Mouse (Mus musculus) CD8-positive naive resting alpha-beta T cell, adult 2 months (primary cell): ENCODE measurements around the gene Tdgf1.

ENCODE experiments used
- DNase-seq, 2 experiments: peaks; one replicate each; pipeline ENCODE4 v3.0.0; 2022; ENCODE audit warnings: low read depth in 2 of 2, low spot score in 2 of 2

Tdgf1 gene

DNA sequence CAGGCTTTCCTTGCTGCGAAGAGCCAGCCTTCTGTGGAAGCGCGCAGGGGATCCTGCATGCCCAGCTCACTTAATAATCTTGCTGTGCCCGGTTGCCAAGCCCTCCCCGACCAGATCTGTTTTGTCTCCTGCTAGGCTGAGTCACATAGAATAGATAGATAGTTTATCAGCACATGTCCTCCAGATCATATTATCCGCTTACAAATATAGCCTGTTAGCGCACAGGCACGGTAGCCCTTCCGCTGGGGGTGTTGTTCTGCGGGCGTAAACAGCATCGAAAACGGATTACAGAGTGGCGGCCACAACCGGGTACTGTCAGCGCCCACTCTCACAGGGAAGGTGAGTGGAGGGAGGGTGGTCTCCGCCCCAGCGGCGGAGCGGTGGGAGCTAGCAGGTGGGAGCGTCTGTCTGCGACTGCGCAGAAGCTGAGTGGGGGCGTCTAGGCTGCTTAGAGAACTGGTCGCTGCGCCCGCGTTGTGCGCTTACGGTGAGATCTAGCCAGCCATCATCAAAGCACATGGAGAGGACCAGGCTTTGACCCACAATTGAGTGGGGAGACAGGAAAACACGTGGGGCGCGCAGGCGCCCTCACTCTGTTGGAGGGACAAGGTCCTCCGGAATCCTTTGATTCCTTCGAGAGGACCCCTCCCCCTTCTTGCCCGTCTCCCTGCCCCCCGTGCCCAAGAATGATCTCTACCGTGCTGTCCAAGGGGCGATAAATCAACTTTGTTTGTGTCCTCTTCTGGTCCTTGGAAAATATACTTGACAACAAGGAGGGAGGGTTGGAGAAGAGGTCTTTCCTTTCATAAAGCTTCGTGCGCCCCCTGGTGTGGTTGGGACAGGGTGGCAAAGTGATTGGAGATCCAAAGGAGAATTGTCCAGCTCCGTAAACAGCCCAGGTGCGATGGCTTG lies 7.8 kb upstream of the Tdgf1 start:
- DNase-seq, result peak; percentile 63 to 76

DNA sequence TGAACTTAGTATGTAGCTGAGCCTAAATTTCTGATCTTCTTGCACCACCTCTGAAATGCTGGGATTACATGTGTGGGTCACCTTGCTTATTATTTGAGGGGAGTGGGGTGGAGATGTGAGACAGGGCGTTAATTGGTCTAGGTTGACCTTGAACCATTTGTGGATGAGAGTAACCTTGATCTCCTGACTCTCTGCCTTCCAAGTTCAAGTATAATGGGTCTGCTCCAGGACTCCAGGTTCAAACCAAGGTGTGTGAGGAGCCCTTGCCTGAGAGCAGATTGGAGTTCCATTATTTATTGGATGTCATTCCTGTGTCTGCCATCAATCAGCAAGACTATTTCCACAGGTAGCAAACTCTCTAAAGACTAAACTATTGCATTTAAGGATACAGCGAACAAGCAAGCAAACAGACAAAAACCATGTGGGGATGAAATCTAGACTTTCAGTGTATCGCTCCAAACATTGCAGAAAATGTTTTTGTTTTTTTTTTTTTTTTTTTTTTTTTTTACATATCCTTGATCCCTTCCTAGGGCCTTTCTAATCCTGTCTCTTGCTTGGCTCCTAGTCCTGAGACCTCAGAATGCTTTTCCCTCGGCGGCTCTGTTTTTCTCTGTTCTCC lies 7.1 kb upstream of the Tdgf1 start:
- DNase-seq, result no peak

DNA sequence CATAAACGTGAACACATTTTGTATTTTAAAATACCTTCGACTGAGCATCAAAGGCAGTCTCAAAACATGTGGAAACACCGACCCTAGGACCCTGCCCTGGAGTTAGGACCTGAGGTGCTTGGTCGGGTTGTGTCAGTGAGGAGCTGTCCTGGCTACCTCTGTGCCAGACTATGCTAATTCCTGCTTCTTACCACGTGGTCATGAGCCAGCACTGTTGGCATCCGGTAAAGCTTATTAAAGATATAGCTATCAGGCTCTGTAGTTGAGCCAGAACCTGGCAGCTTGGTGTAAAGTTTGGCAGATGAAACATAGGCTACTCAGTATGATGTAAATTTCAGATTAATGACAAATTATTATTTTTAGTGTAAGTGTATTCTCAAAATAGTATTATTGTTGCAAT lies 6.4 kb upstream of the Tdgf1 start:
- DNase-seq, result no peak

DNA sequence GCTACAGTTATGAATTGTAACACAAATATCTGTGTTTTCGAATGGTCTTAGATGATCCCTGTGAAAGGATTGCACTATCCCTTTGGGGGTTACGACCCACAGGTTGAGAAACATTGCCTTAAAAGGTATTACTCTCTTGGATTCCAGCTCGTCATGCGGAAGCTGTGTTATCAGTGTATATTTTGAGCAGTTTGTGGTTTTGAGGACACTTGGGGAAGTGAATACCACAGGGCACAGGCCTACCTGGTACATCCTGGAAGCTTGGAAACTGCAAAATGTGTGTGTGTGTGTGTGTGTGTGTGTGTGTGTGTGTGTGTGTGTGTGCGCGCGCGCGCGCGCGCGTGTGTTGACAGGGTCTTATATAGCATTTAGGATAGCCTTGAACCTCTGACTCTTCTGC lies 5.9 kb upstream of the Tdgf1 start:
- no peak for DNase-seq

DNA sequence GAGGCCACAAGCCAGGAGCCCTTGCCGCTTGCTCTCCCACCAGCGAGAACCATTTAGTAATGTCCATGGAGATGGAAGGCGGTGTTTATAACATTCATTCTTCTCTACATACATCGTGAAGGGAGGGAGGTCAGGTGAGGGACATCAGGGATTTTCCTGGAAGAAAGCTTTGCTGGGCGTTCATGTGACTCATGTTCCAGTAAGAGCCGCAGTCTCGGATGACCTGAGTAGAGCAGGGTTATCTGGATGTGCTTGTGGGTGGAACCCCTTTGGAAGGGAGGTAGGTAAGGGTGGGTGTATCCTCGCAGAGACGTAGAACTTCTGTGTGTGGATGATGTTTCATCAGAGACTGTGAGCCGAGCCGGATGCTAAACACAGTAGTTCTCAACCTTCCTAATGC lies 5.4 kb upstream of the Tdgf1 start, which contains the start of gene Lrrc2:
Gene Lrrc2, plus strand, starts transcription at position 149 of the 400 bp plus-strand sequence.
- DNase-seq, result no peak

DNA sequence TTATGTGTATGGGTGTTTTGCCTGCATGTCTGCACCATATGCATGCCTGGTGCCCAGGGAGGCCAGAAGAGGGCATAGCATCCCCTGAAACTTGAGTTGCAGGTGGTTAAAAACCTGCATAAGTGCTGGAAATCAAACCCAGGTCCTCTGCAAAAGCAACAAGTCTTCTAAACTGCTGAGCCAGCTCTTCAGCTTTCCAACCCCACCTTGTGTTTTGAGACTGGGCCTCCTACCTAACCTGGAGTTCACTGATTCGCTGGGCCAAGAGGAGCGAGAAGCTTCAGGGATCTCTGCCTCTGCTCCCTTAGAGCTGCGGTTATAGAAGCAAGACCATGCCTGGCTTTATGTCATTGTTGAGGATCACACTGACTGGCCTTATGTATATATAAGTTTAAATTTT lies 4.2 kb upstream of the Tdgf1 start:
- DNase-seq, result no peak

DNA sequence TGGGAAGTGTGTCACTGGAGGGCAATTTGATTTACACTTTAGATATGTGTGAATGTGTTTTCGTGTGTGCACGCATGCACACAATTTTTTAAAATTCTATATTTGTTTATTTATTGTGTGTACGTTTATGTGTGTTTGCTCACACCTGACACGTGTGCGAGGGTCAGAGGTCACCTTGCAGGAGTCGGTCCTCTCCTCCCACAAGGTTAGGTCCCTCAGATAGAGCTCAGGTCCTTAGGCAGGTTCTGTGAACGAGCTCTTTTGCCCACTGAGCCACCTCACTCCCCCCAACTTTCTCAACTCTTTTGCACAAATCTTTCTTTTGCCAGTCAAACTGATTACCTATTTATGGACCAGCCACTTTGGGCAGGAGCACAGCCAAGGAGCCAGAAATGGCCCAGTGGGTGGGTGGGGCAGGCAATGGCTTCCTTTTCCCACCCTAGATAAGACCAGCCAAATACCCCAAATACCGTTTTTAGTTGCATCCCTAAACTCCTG lies 2.9 kb upstream of the Tdgf1 start:
- no peak for DNase-seq

DNA sequence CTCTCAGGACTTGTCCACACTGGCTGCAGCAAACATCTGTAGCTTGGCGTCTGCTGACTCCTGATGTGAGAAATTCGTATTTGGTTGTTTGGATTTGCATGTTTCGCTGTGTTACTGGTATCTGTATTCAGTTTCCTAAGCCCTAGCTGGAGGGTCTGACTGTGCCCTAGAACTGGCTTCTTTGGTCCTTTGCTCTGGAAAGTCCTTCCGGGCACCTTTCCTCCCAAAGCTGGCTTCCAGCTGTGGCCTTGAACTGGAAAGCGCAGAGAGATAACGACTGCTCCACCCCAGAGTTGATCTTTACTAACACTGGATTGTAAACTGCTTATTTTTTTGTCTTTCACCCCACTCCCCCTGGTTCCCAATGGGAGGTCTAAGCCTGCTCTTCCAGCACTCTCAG lies 1.9 kb upstream of the Tdgf1 start:
- DNase-seq, result no peak

DNA sequence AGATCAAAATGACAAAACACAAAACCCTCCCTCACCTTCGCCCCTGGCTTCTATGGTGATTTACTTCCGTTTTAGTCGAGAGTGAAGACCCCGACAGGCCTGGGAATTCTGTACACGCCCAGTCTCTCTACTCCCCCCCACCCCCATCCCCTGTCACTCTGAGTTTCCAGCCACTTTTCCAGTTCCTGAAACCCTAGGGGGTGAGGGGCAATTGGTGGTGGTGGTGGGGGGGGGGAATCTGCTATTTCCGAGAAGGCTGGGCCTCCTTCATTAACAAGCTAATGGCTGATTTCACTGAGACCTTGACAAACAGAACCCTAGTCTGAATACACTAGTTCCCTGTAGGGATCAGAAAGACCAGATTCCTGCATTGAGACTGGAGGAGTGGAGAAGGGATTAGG lies 1.3 kb upstream of the Tdgf1 start:
- no peak for DNase-seq

DNA sequence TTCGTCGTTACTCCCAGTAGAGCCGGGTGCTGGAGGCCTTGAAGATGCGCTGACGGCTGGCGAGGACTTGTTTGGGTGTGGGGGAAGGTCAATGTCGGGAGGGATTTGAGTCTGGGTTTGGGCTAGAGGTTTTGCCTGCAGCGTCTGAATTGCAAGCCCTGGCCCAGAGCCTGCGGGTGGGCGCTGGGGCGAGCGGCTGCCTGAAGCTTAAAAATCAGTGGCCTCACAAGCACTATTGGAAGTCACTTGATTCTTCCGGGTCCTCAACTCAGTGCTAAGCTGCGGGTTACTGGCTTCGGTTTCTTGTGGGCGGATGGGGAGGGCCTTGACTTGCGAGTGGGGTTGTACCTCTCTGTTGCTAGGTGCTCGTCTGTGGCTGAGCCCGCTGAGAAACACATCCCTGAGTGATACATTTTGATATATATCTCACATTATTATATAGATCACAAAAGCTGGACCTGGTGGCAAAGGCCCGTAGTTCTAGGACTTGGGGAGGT lies 638 bp upstream of the Tdgf1 start:
- peak; percentile 73 to 77 for DNase-seq

DNA sequence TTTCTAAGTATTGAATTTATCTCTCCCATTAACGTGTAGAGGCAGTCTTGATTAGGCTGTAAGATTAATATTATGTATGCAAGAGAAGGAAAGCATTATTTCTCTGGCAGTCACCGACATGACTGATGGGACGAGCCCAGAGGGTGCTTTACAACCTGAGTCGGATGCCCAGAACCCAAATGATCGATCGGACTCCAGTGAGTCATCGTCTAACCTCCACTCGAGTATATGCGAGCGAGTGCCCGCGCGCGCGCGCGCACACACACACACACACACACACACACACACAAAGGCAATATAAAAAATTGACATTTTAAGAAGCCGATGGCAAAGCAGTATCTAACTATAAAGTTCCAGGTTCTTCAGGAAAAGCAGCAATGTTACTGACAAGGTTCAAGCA lies 615 bp downstream of the Tdgf1 start:
- no peak for DNase-seq

DNA sequence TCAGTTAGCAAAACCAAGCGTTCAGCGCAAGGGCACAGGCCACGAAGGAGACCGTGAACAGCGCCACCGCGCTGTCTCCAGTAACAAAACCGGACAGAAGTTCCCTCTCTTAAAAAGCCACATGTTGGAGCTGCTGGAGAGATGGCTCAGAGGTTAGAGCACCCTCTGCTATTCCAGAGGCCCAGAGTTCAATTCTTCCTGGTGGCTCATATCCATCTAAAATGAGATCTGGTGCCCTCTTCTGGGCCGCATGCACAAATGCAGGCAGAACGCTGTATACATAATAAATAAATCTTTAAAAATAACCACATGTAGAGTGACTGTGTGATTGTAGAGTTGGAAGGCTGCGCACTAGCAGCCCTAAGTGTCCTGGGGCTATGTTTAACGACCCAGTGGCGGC lies 1.7 kb downstream of the Tdgf1 start:
- peak in 1 of 2 experiments; percentile 33 for DNase-seq

DNA sequence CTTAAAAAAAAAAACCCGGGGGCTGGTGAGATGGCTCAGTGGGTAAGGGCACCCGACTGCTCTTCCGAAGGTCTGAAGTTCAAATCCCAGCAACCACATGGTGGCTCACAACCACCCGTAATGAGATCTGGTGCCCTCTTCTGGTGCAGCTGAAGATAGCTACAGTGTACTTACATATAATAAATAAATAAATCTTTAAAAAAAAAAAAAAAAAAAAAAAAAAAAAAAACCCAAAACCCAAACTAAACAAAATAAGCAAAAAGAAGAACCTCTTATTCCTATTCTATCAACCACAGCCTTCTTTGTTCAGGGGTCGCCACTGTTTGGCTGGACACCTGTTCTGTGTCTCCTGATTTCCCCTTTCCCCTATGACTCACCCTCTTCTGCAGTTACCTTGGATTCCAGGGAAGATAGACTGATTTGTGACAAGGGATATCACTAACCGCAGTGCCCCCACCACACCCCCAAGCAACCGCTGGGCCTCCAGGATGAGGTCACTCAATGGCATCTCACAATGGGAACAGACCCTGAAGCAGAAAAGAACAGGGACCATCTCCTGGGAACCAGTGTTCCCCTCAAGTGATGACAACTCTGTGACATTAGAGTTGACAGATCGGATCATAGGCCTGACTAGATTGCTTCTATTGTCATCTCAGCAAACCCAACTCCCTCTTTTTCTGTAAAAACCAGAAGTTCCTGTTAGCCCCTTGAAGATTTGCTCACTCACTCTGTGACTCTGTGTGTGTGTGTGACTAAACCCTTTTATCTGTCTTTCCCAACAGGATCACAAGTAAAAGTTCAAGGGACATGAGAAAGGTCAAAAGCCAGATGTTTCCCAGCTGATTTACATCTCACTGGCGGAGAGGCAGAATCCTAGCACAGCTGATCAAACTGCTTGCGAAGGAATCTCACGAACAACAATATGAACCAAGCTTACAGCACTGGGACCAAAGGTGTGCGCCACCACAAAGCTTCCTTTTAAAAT lies 8.2 kb downstream of the Tdgf1 start:
- DNase-seq, result no peak

DNA sequence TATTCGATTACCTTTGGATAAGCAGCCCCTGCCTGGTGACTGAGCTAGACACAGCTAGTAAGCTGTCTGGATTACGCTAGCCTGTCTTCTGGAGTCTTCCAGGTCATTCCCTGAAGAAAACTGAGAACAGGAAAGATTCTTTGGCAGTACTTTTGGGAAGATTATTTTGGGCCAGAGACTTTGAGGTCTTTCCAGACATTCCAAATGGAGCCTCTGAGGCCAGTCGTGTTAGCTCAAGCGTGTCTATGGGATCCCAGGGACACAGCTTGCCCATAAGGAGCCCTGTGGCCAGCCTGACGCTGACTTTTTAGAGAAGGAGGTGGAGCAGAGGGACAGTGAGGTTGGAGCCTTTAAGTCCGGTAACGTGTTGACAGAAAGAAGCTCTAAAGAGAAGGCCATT lies 10.0 kb downstream of the Tdgf1 start:
- no peak for DNase-seq

DNA sequence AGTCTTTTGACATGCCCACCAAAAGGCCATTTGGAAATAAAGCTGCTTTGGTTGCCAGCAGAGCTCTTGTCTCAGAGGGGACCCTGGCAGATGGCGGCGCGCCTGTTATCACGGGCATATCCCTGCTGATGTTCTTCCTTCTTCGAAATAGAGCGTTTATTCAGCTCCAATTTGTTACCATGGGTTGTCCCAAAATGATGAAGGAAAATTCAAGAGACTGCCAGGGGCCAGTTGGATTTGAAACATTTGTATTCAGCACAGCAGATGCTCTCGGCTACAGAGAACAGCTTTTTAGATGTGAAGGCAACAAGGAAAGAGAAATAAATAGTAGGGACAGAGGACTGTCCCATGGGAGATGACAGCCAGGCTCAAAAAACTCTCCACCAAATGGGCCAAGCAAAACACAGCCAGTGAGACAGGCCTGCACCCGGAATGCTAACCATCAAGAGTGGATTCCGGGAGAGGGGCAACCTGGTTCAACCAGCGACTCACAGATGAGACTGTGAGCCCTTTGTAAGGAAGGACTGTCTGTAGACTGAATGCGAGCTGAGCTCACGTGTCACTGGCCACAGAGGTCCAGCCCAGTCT lies 12.0 kb downstream of the Tdgf1 start:
- DNase-seq, result no peak

DNA sequence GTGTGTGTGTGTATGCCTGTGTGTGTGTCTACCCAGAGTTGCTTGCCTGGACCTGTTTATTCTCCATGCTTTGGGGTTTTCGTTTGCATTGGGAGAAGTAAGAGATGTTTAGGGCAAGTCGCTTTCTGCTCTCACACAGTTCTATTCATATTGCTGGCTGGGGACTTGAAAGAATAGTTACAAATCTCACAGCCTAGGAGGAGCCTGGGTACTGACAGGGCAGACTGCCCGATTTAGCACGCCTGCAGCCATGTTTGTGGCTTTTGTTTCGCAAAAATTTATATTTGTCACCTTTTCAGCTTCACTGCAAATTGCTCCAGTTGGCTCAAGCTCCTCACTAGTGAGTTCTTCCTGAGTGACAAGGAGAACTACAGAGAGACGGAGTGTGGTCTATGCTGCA lies 14.4 kb downstream of the Tdgf1 start:
- no peak for DNase-seq

DNA sequence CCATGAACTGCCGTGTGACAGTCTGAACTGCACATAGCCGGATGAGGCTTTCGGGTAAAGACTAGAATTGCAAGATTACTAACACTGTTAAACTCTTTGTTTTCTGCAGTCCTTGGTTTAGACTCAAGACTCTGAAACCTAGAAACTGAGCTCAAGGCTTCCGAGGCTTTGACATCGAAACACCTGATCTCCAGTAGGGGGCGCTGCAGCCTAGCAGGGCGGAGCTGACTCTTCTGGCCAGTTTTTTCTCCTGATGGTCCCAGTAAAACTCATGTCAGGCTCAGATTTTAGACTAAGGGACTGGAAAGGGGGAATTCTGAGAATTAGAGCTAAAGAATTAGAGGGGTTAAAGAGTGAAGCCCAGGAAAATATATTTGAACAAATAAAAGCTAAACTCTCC lies 23.2 kb downstream of the Tdgf1 start:
- peak; percentile 73 to 80 for DNase-seq

DNA sequence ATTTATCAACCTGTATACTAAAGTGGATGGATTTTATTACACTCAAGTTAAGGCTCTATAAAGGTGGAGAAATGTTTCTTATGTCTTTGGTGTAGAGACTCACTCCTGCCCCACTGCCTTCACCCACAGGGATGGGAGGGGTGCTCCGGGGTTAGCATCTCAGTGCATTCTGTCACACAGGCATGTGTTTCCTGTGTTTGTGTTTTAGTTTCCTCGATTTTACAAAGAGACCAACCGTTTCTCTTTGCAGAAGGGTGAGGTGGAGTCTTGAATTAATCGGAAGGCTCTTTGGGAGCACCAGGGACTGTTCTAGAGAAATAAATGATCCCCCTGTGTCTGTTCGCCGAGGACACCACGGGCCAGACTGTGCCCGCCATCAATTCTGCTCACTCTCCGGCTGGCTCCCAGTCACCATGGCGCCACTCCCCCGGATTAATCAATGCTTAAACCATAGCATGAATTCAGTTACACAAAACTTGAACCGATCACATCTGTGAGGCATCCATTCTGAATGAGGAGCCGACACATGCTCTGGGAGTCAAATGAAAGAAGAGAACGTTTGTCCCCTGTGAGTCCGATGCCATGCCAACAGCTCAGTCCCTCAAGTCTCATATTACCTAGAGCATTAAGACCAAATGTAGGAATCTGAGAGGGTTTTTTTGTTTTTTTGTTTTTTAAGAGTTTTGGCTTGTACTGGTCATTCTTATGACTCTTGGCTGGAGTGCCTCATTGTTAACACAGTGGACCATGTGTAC lies 25.1 kb downstream of the Tdgf1 start:
- peak in 1 of 2 experiments; percentile 59 for DNase-seq

DNA sequence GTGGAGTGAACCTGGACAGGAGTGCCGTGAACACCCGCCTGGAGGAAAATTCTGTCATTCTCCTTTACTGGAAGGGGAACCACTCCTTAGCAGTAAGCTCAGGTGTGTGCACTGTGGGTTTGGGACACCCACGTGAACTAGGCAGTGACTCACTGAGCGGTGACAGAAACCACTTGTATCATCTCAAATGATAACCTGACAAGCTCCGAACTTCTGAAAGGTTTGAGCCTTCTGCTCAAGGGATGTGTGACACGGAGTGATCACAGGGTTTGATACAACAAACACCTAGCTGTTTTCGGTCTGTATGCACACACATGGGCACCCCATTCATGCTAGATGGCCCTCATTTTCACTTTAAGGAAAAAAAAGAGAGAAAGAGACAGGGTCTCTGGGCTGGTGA lies 29.2 kb downstream of the Tdgf1 start, which contains the start of gene Fam240a:
Gene Fam240a, minus strand, starts transcription at position 76 of the 400 bp plus-strand sequence.
- DNase-seq, result peak; percentile 58 to 65

DNA sequence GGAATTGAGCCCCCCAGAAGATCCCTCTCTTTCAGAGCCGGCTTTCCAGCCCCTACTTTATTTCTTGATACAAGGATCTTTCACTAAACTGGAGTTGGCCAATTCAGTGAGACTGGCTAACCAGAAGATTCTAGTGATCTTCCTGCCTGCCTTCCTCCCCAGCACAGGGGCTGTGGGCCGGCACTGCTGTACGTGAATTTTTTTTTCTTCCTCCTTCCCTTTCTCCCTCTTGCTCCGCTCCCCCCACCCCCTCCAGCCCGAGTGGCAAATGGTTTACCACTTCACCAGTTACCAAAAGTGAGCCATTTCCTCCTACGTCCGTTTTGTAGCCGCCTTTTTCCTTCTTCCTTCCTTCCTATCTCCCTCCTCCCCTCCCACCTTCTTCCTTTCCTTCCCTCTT lies 30.5 kb downstream of the Tdgf1 start:
- no peak for DNase-seq
